Mouse (Mus musculus): ENCODE data around the gene Klhl20.
"Not testable (repeated sequence)": the region's sequence is repeated elsewhere in the genome, so short reads cannot be mapped to it uniquely, and the experiment has no call there.

Gene Klhl20

DNA sequence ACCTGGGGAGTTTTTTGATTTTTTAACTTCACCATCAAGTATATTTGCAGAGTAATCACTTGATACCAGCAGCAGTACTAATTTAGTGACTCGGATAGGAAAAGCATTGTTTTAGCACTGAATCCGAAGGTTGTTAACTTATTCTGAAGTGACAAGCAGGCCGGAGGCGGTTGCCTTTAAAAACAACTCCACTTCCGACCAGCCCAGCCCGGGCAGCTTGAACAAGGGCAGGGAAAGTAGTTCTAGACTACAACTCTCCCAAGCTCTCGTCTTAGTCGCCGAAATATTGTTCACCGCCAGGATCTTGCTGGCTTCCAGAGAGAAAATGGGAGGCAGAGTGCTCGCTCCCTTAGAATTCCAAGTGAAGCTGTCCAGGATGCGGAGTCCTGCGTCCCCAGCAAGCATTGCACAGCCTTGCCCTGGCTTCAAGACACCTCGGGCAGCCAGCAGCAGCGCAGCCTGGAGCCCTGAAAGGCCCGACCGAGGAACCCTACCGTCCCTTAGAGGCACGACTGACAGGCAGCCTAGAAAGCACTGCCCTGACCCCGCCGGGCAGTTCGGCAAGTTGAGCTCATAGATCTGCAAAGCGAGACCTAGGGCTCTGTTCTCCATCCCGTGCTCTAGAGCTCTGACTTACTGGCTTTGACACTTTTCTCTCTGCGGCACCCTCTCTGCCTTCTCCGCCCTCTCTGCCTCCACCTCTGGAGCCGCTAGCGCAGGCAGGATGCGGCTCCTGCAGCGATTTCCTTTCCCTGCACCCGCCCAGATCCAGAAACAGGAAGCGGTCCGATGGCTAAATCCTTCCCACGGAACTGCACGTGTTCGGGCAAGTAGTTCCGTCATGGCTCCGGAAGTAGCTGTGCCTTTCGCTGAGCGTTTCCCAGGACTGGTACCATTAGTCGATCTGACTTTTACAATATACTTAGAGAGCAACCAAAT is at the start of gene Klhl20:
TSS of gene Klhl20 (minus strand) at position 786 of the 939 bp plus-strand sequence.
- peak; percentile 85 to 88 for DNase-seq (ENCODE audit: low spot score in 2 of 2)

DNA sequence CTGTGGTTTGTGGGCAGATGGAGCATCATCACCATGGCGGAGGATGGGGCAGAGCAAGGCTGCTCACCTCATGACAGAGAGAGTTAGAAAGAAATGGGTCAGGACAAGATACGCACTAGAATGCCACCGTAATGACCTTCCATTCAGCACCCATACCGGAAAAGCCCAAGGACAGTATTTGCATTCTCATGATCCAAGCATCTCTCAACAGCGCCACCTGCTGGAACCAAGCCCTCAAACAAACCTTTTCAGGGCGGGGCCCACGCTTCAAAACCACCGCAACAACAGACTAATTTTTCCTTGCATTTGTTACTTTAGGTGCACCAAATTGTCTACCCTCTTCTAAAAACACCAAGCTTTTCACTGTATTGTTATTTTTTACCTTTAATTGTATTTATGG is 49.4 kb upstream of the Klhl20 start:
- DNase-seq (ENCODE audit: low spot score in 2 of 2), result peak in 1 of 2 experiments; percentile 13

DNA sequence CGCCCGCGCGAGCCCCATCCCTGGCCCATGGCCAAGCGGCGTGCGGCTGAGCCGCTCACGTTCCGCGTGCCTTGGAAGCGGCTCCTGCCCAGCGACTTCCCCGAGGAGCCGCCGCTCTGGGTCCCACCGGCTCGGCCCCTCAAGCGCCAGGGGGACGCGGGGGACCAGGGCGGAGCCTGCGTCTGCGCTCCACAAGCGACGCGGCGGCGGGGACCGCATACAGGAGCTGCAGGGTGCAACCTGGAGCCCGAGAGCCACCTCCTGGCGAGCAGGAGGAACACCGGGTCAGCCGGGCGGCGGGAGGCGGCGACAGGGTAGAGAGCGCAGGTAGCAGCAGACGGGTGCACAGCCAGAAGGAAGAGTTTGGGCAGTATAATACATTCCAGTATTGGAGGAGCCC is 39.3 kb upstream of the Klhl20 start:
- peak; percentile 50 to 62 for DNase-seq (ENCODE audit: low spot score in 2 of 2)

DNA sequence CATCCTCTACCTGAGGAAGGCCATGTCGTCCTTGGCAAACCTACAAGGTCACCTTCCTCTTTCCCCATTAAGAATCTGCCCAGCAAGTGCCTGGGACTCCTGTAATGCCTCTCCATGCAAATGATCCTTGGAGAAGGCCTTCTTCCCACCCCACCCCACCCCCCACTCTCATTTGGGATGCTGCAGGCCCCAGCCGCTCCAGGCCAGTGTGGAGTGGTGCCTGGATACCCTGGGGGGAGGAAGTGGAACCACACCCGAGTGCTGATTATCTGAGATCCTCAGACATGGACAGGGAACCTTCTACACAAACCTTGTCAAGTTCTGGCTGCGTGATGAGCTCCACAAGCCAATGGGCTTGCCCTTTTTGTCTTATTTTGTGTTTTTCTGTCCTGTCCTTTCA is 29.0 kb upstream of the Klhl20 start:
- no peak for DNase-seq (ENCODE audit: low spot score in 2 of 2)

DNA sequence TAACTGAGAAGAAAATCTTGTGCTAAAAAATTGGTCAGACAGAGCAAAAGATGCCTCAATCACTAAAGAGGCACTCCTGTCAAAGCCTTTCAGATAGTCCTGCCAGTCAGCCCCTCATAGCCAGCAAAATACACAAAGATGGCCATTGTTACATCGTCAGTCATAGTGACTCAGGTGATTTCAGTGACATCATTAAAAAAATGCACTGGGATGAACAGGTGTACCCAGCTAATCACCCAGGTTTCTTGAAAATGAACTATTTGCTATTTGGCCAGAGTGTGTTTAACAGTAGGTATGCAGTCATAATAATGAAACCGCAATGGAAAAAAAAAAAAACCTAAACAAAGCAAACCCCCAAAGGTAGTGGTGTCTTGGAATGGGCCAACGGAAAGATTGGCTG is 27.9 kb upstream of the Klhl20 start, which contains the start of gene Tex50:
TSS of gene Tex50 (minus strand) at position 101 of the 400 bp plus-strand sequence.
- no peak for DNase-seq (ENCODE audit: low spot score in 2 of 2)

DNA sequence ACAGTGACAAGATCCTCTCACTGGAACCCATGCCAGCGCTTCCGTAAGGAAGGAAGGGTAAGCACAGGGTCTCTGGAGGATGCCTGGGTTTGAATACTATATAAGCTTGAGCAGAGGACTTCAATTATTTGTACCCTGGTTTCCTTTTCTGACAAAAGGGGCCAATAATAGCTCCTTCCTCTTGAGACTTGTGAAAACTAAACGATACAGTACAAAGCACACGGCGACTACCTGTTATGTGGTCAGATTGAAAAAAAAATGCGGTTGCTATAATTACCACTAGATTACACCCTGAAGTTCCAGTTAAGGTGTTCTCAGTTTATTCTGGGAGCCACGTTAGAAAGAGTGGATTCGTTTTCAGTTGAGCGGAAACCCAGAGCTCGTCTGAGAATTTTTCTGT is 25.2 kb upstream of the Klhl20 start:
- DNase-seq (ENCODE audit: low spot score in 2 of 2), result no peak

DNA sequence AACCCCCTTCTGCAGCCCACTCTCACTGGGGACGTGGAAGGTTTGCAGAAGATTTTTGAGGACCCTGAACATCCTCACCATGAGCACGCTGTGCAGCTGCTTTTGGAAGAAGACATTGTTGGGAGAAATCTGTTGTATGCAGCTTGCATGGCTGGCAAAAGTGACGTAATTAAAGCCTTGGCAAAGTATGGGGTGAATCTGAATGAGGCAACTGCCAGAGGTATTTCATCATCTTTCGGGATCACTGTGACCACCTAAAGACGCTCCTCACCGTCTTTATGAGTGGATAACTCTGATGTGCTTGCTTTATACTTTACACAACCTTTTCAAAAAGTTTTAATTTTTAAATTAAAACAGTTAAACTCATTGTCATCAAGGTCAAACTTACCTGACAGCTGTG is 19.8 kb upstream of the Klhl20 start:
- DNase-seq (ENCODE audit: low spot score in 2 of 2), result no peak

DNA sequence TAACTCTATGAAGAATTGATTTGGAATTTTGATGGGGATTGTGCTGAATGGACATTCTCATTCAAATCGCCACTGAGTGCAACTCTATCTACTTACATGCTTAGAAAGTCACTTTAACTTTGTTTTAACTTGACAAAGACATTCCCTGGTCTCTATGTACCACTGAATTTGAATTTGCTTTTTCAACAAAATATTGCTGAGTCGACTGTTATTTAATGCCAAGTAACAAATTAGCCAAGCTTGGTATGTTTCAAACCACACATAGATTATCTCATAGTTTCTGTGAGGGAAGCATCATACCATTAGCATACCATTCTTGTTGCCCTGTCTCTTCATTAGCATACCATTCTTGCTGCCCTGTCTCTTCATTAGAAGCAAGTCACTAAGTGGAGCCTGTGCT is 16.6 kb upstream of the Klhl20 start:
- no peak for DNase-seq (ENCODE audit: low spot score in 2 of 2)

DNA sequence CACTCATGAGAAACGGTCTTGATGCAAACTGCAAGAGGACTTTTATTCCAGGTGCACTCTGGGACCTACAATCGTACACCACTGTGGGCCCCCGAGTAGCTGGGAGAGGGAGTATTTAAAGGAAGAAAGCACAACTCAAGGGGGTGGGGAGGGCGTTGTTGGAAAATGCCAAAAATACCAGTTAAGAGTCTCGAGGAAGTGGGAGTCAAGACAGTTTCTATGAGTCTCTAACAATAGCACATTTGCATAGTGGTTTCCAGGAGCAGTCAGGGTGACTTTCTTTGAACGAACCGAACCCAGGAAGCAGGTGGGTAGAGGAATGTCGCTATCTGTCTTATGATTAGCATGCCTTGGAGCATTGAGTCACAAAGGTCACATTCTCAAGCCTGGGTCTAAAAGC is 14.3 kb upstream of the Klhl20 start:
- not testable (repeated sequence) for DNase-seq (ENCODE audit: low spot score in 2 of 2)

DNA sequence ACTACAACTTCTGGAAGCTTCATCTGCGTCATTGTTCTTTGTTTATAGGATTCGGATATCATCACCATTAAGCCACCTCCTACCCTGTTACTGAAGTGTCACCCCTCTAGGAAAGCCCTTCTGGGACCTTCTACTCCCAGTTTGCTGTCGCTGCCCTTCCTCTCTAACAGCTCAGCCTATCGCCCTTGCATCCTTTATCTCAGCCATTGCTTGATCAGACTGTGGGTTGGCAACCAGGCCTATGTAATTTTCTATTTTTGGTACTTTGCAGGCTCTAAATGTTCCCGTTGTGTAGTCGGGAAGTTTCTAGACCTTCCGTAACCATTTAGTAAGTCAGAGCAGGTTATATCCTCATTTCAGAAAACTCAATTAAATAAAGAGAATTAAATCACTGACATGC is 11.9 kb upstream of the Klhl20 start:
- no peak for DNase-seq (ENCODE audit: low spot score in 2 of 2)

DNA sequence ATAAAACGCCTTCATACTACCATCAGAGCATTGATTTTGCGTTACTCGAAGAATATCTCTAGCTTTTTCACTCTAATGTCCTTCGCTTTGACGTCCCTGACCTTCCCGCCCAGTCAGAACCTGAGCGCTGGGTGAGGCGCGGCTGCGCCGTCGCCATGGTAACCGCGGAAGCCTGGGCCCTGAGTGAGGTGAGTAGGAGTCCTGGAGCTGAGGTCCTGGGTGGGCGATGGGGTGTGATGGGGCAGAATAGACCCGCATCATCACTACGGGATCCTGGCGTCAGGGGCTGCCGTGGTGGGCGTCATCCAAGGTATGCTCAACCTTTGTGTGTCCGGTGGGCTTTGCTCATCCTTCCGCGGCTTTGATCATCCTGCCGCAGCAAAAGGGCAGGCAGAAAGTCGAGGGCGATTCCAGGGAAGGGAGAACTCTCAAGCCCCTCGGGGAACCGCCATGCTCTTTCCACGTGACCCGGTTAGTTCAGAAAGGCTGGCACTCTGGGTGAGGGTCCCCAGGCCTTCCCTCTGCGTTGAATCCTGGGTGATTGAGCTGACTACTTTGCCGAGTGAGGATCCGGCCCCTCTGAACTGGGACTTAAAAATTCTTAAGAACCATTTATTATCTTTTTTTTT is 11.3 kb upstream of the Klhl20 start, which contains the start of gene Ankrd45:
TSS of gene Ankrd45 (plus strand) at position 161 of the 629 bp plus-strand sequence.
- peak; percentile 28 to 56 for DNase-seq (ENCODE audit: low spot score in 2 of 2)

DNA sequence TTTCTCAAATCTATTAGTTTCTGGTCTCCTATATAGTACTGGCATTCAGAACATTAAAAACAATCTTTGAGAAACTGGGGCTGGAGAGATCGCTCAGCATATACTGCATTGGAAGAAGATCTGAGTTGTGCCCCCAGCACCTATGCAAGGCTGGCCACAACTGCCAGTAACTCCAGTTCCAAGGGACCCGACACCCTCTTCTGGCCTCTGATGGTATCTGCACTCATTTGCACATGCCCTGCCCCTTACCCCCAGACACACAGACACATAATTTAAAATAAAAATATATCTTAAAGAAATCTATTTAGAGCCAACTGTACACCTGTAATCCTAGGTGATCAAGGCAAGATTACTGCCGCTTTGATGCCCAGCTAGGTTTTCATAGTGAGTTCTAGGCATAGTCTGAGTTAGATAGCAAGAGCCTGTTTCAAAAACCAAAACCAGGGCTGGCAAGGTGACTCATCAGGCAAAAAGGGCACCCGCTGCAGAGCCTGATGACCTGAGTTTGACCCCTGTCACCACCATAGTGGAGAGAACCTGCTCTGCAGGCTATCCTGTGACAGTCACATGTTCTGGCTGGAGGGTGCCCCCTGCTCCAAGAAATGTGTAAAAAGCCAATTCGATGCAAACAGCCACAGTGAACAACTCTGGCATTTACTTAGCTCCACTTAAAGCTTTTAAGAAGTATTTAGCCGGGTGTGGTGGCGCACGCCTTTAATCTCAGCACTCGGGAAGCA is 8.9 kb upstream of the Klhl20 start:
- DNase-seq (ENCODE audit: low spot score in 2 of 2), result no peak

DNA sequence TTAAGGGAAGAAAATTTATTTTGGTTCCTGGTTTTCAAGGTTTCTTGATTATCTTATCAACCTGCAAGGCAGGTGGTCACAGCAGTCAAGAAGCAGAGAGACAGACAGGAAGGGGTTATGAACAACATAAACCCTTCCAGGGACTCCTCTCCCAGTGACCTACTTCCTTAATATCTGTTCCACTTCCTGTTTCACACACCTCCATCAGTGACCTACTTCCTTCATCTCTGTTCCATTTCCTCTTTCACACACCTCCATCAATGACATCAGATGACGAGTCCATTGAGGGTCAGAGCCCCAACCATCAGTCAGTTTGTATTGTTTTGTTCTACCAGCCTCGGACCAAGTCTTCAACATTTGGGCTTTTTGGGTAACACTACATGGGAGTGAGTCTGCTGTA is 8.2 kb upstream of the Klhl20 start:
- no peak for DNase-seq (ENCODE audit: low spot score in 2 of 2)

DNA sequence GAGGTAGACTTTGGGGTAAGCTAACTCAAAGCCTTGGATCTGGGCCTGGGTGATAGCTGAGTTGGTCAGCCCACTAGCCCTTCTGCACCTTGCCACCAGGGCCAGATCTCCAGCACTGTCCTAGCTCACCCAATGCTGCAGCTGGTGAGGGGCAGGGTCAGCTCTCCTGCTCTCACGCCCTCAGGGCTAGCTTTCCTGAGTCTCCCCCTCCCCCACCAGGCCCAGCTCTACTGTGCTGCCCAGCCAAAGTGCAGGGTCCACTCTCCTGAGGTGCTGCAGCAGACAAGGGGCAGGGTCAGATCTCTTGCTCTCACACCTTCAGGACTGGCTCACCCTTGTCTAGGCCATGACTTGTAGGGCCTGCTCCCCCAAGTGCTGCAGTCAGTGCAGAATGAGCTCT is 4.8 kb downstream of the Klhl20 start:
- no peak for DNase-seq (ENCODE audit: low spot score in 2 of 2)

DNA sequence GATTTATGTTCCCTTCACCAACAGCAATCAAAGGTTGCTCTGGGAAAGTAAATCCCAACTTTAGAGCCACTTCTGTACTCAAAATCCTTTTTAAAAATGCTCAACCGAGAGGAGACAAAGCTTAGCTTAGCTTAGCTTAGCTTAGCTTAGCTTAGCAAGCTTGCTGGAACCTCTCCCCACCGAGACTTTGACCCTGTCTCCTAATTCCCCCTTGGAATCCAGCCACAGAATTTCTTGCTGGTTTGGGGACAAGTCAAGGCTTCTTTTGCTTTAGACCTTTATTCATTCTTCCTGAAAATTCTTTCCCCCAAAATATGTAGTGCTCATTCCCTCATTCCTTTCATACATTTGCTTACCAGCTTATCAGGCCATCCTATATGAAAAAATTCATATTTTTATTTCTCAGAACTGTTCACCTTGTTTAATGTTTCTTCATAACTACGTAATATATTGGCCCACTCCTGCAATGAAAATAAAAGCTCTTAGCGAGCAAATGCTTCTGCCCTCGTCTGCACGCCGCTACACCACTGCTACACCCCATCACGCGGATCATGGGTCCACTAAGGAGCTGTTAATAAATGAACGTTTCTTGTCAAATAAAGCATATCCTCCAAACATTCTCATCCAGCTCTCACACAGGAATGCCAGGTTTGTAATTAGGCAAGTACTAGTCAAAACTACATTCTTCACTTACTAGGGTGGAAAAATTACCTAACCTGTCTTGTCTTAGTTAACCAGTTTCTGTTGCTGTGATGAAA is 8.5 kb downstream of the Klhl20 start:
- no peak for DNase-seq (ENCODE audit: low spot score in 2 of 2)

DNA sequence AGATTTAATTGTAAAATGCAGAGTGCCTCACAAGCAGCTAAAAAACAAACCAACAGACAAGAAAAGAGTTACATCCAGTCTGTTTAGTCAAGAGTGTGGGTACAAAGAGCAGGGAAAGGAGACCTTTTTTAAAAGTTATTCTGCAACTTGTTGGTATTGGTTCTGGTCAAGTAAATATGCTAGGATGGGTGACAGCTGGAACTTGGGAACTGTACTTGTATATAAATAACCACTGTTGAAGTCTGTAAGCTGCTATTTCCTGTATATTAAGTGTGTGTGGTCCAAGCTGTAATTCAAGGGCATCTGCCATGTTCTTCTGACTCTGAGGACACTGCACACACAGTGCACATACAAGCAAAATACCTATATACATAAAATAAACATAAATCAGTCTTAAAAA is 16.7 kb downstream of the Klhl20 start:
- DNase-seq (ENCODE audit: low spot score in 2 of 2), result no peak

DNA sequence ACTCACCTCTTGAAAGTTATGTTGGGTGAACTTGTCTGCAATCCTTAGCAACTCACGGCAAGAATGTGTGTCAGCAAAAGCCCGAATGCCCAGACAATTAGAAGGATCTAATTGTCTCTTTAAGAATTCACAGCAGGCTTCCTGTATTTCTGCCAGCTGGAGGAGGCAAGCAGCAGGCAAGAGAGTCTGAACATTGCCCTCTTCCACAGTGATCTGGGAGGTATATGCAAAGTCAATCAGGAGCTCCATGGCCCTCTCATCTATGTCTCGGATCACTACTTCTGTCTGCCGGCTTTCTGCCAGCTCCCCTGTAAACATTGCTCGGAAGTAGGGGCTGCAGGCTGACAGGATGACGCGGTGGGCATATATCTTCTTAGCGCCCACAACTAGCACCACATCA is 22.1 kb downstream of the Klhl20 start:
- DNase-seq (ENCODE audit: low spot score in 2 of 2), result no peak

DNA sequence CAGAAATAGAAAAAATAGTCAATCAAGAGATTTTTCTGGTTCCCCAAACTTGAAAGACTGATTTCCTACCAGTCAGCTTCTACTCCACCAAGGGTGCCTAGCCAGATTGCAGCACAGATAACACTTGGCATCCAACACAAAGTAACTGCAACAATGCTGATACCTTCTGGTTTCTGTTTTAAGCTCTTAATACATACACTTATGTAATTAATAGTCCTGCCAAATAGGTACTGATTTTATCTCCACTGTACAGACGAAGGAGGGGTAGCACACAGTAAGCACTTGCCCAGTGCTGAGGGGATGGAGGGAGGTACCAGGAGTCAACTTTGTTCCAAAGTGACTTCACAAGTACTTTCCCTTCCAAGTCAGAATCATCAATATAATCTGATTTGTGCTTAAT is 27.5 kb downstream of the Klhl20 start:
- DNase-seq (ENCODE audit: low spot score in 2 of 2), result no peak

DNA sequence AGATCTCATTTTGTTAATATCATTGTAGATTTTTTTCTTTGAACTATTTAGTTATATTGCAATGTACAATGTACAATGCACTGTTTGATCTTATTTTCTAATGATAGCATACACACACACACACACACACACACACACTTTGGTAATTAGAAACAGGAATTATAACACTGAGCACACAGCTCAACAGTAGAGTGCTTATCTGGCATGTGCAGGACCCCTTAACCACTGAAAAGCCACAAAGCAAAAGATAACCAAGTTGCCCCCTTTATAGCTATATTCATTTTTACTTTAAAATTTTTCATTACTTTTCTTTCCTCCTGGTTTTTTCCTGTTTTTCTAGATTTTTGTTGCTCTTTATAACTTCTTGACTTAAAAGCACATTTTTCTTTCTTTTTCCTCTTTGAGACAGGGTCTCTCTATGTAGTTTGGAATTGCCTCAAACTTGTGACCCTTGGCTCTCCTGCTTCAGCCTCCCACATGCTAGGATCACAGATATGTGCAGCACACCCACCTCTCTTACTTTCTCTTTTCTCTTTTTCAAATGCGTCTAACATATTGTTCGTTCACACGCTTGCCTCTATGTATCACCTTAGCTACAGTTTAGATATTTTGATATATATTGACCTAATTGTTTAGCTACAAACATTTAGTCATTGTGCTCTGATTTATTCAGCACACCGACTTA is 31.4 kb downstream of the Klhl20 start:
- DNase-seq (ENCODE audit: low spot score in 2 of 2), result no peak

DNA sequence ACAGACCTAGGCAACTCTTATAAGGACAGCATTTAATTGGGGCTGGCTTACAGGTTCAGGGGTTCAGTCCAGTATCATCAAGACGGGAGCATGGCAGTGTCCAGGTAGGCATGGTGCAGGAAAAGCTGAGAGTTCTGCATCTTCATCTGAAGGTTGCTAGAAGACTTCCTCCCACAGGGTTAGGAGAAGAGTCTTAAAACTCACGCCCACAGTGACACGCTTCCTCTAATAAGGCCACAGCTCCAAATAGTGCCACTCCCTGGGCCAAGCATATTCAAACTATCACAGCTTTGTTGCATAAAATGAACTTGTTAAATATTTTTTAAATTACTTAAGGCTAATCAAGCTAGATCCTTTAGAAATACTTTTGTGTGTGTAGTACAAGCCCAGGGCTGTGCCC is 54.1 kb downstream of the Klhl20 start:
- no peak for DNase-seq (ENCODE audit: low spot score in 2 of 2)

DNA sequence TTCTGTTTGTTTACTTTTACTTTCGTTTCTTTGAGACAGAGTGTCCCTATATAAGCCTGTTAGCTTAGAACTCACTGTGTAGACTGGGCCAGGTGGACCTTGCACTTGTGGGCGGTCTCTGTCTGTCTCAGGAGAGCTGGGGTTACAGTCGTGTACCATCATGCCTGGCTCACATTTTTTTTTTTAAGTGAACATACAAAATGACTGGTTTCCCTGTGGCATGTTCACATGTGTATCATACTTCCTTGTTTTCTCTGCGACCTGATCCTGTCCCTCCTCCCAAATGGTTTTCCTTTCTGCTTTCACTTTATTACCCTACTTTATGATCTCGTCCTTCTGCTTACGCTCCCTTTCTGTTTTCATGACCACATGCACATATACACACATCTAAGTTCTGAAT is 55.1 kb downstream of the Klhl20 start:
- DNase-seq (ENCODE audit: low spot score in 2 of 2), result no peak
